ENCODE assay signal across 9 mouse cellular contexts in the genomic region with DNA sequence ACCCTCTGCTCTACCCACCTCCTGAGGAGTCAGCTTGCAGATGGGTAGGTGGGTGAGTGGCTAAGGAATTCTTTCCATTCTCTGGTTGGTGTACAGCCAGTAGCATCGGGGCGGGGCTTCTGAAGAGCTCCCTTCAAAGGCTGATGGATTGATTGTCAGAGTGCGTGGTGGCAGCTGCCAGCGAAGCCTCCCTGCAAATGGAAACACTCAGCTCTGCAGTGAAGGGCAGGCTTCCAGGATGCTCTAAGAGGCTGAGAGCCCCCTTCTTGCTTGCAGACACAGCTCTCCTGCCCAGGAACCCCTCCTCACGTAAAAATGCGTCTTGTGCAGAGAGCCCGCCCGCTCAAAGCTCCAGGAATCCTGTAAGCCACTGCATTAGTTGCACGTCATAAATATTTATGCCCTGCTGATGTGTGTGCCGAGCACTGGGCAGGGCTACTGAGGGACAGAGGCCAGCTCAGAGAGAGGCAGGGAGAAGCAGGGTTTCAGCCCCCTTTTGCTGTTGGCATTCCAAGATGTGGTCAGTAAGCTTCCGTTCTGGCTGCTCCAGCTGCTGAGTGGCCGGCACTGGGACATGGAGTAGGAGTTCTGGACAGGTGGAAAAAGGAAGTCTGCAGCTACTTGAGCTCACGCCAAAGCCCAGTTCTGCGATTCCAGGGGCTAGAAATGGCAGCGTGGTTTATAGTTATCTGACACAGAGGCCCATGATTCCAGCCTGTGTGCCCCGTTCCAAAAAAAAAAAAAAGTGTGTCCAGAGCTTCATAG. TPM values are rescaled to one million over a fixed set of nuclear protein-coding genes. Genes with fewer than 3 reads are reported as not detected.
DNase-seq lines count a peak whose midpoint lies in the region; ATAC-seq lines count a peak whose summit lies in the region.
"Had no signal": no experiment of that assay in that cellular context is flagged by ENCODE, and none has a peak within 500 bp of the region (broad histone marks: within the 10 kb centered on the region; RNA-seq: fewer than 3 reads in every experiment).

No protein-coding gene starts in this region.

- no peaks in the 10 kb centered on the region for H3K27me3 ChIP-seq in lung, embryonic 16.5 days (ENCODE audit: control insufficient read depth, insufficient read depth, low read depth, low read length)
- no peaks in the 10 kb centered on the region for H3K27me3 ChIP-seq in forebrain, embryonic 15.5 days
- H3K27me3 ChIP-seq in limb, embryonic 12.5 days = peaks cover 60% of the 10 kb centered on the region
- 0 out of 2 replicates have a peak, but pooled peaks cover 2% of the 10 kb centered on the region for H3K27me3 ChIP-seq in stomach, embryonic 15.5 days (replicated peaks)

- ATAC-seq in lung, embryonic 16.5 days (ENCODE audit: low read depth) = peak; percentile 73
- ATAC-seq in forebrain, embryonic 15.5 days (replicated peaks) = peak; percentile 78
- peak; percentile 53; the same call in 1 of the 2 replicates for ATAC-seq in limb, embryonic 12.5 days (ENCODE audit: insufficient number of reproducible peaks, insufficient read depth, low FRiP score, low TSS enrichment, low read depth)
- ATAC-seq in stomach, embryonic 15.5 days (ENCODE audit: insufficient read depth, low FRiP score, low read depth) = no peak

- H3K9ac ChIP-seq in lung, embryonic 16.5 days (ENCODE audit: low read length) = no peak overlapping the region
- 0 out of 2 replicates have a peak overlapping the region, but pooled peaks have one; percentile 13 for H3K9ac ChIP-seq in forebrain, embryonic 15.5 days (replicated peaks)
- no peak overlapping the region; the same call in 1 of the 2 replicates for H3K9ac ChIP-seq in limb, embryonic 12.5 days (replicated peaks)
- no peak overlapping the region for H3K9ac ChIP-seq in stomach, embryonic 15.5 days

- H3K4me1 ChIP-seq in lung, embryonic 16.5 days (replicated peaks; ENCODE audit: control insufficient read depth, insufficient read depth, low read length) = peaks cover 6% of the 10 kb centered on the region; the same call in 1 of the 2 replicates
- H3K4me1 ChIP-seq in forebrain, embryonic 15.5 days = peaks cover 32% of the 10 kb centered on the region
- peaks cover 25% of the 10 kb centered on the region for H3K4me1 ChIP-seq in limb, embryonic 12.5 days (replicated peaks)
- H3K4me1 ChIP-seq in stomach, embryonic 15.5 days = peaks cover 8% of the 10 kb centered on the region; the same call in 1 of the 2 replicates

- no peak overlapping the region for H3K4me3 ChIP-seq in lung, embryonic 16.5 days (ENCODE audit: low read length)
- peak overlapping the region; percentile 17; the same call in 1 of the 2 replicates for H3K4me3 ChIP-seq in forebrain, embryonic 15.5 days
- H3K4me3 ChIP-seq in limb, embryonic 12.5 days (replicated peaks) = peak overlapping the region; percentile 12; the same call in 1 of the 2 replicates
- H3K4me3 ChIP-seq in stomach, embryonic 15.5 days (replicated peaks) = no peak overlapping the region

- peak overlapping the region; percentile 22 for H3K4me2 ChIP-seq in lung, embryonic 16.5 days (ENCODE audit: low read depth, low read length)
- H3K4me2 ChIP-seq in forebrain, embryonic 15.5 days (replicated peaks) = peak overlapping the region; percentile 44
- H3K4me2 ChIP-seq in limb, embryonic 12.5 days = peak overlapping the region; percentile 48
- peak overlapping the region; percentile 33 for H3K4me2 ChIP-seq in stomach, embryonic 15.5 days

- H3K27ac ChIP-seq in lung, embryonic 16.5 days (ENCODE audit: low read length) = no peak overlapping the region
- peak overlapping the region; percentile 73 for H3K27ac ChIP-seq in forebrain, embryonic 15.5 days (replicated peaks)
- no peak overlapping the region for H3K27ac ChIP-seq in limb, embryonic 12.5 days
- H3K27ac ChIP-seq in stomach, embryonic 15.5 days = no peak overlapping the region

- WGBS in lung, embryonic 16.5 days = 13% methylated on average over 16 of the region's 16 CpGs
- WGBS in forebrain, embryonic 15.5 days = 26% methylated on average over 16 of the region's 16 CpGs
- 23% methylated on average over 16 of the region's 16 CpGs for WGBS in limb, embryonic 12.5 days
- WGBS in stomach, embryonic 15.5 days = 17% methylated on average over 16 of the region's 16 CpGs

- no peaks in the 10 kb centered on the region for H3K9me3 ChIP-seq in lung, embryonic 16.5 days (ENCODE audit: control insufficient read depth, low read length)
- no peaks in the 10 kb centered on the region for H3K9me3 ChIP-seq in forebrain, embryonic 15.5 days
- H3K9me3 ChIP-seq in limb, embryonic 12.5 days = no peaks in the 10 kb centered on the region
- no peaks in the 10 kb centered on the region for H3K9me3 ChIP-seq in stomach, embryonic 15.5 days

- DNase-seq in lung, postnatal 25 days (ENCODE audit: low spot score) = no peak
- DNase-seq in testis, postnatal 14 days (ENCODE audit: low spot score) = no peak
- DNase-seq in ovary, adult 18-20 months (ENCODE audit: low spot score) = no peak
- DNase-seq in cerebellum, adult 18-20 months = no peak
- DNase-seq: adrenal gland, postnatal 36 days had no signal

- no peaks in the 10 kb centered on the region for H3K36me3 ChIP-seq in lung, embryonic 16.5 days (ENCODE audit: control insufficient read depth, insufficient read depth, low read length)
- H3K36me3 ChIP-seq in forebrain, embryonic 15.5 days = no peaks in the 10 kb centered on the region
- no peaks in the 10 kb centered on the region for H3K36me3 ChIP-seq in limb, embryonic 12.5 days
- H3K36me3 ChIP-seq in stomach, embryonic 15.5 days = no peaks in the 10 kb centered on the region

RNA-seq across cellular contexts. Expression of a gene that starts 24.5 kb away (rescaled TPM):
- 0.18 TPM in 2 replicates for polyA plus RNA-seq in lung, embryonic 16.5 days (2015; fragmentation: Nextera tagmentation; extraction: Ambion mirVana)
- polyA plus RNA-seq in forebrain, embryonic 15.5 days (2015; fragmentation: Nextera tagmentation; extraction: Ambion mirVana) = 51.5 and 59.0 TPM in 2 replicates
- 0.81 and 0.91 TPM in 2 replicates for polyA plus RNA-seq in limb, embryonic 12.5 days (2016; fragmentation: Nextera tagmentation; extraction: Ambion mirVana)
- 3.2 and 3.8 TPM in 2 replicates for polyA plus RNA-seq in stomach, embryonic 15.5 days (2015; fragmentation: Nextera tagmentation; extraction: Ambion mirVana)

Comparison
In these comparisons a context has a peak if more than half of its experiments do, and no peak if none do; other contexts are left out.
1. H3K4me3 ChIP-seq: peak in forebrain, embryonic 15.5 days (single experiment) and limb, embryonic 12.5 days (single experiment); none in lung, embryonic 16.5 days (single experiment) and stomach, embryonic 15.5 days (single experiment).
2. RNA of a gene that starts 24.5 kb away (polyA plus RNA-seq): 51.5 to 59.0 TPM in forebrain, embryonic 15.5 days; 3.2 to 3.8 TPM in stomach, embryonic 15.5 days, 0.81 to 0.91 TPM in limb, embryonic 12.5 days and 0.18 TPM in lung, embryonic 16.5 days; every median in the first group is over 10 times any median in the second.
3. Peak in every context shown above with its lines, with median percentiles within 50 percentile points of each other: H3K4me2 ChIP-seq.